In genomic region chr13:34336895-34337294, GRCm38 (mm10) we compare ENCODE assay signal across 23 mouse cellular contexts. TPM values are rescaled to one million over a fixed set of nuclear protein-coding genes. Genes with fewer than 3 reads are reported as not detected.
A peak's percentile ranks its signal among the peaks of the same experiment; 100 is the strongest.
DNase-seq lines count a peak whose midpoint lies in the region; ATAC-seq lines count a peak whose summit lies in the region.
"Had no signal": no experiment of that assay in that cellular context is flagged by ENCODE, and none has a peak within 500 bp of the region (broad histone marks: within the 10 kb centered on the region; RNA-seq: fewer than 3 reads in every experiment).

No protein-coding gene starts in this region.

- H3K4me3 ChIP-seq in liver, embryonic 12.5 days: no peak overlapping the region
- no peak overlapping the region for H3K4me3 ChIP-seq in liver, embryonic 11.5 days (ENCODE audit: low read depth, low read length)
- no peak overlapping the region for H3K4me3 ChIP-seq in liver, embryonic 15.5 days (replicated peaks)
- H3K4me3 ChIP-seq: embryonic facial prominence, embryonic 10.5 days; embryonic facial prominence, embryonic 15.5 days; forebrain, embryonic 15.5 days; heart, embryonic 15.5 days; midbrain, embryonic 13.5 days; stomach, embryonic 15.5 days had no signal

- H3K36me3 ChIP-seq in liver, embryonic 12.5 days: peaks cover 85% of the 10 kb centered on the region
- no peaks in the 10 kb centered on the region for H3K36me3 ChIP-seq in liver, embryonic 11.5 days (ENCODE audit: control insufficient read depth, insufficient read depth, low read length)
- peaks cover 72% of the 10 kb centered on the region for H3K36me3 ChIP-seq in liver, embryonic 15.5 days (replicated peaks)
- H3K36me3 ChIP-seq: embryonic facial prominence, embryonic 10.5 days; embryonic facial prominence, embryonic 15.5 days; forebrain, embryonic 15.5 days; heart, embryonic 15.5 days; stomach, embryonic 15.5 days had no signal

- H3K9ac ChIP-seq in liver, embryonic 12.5 days: 0 out of 2 replicates have a peak overlapping the region, but pooled peaks have one; percentile 3
- H3K9ac ChIP-seq in liver, embryonic 11.5 days (ENCODE audit: low read depth, low read length): no peak overlapping the region
- H3K9ac ChIP-seq in liver, embryonic 15.5 days: no peak overlapping the region
- H3K9ac ChIP-seq: embryonic facial prominence, embryonic 15.5 days; forebrain, embryonic 15.5 days; heart, embryonic 15.5 days; lung, embryonic 14.5 days; midbrain, embryonic 13.5 days; stomach, embryonic 15.5 days had no signal

- H3K4me2 ChIP-seq in liver, embryonic 12.5 days: peak overlapping the region; percentile 39
- no peak overlapping the region for H3K4me2 ChIP-seq in liver, embryonic 11.5 days
- H3K4me2 ChIP-seq in liver, embryonic 15.5 days: peak overlapping the region; percentile 72; the same call in 1 of the 2 replicates
- H3K4me2 ChIP-seq: embryonic facial prominence, embryonic 15.5 days; forebrain, embryonic 15.5 days; heart, embryonic 15.5 days; lung, embryonic 14.5 days; midbrain, embryonic 13.5 days; stomach, embryonic 15.5 days had no signal

- 88% methylated on average over 1 of the region's 1 CpGs for WGBS in liver, embryonic 12.5 days (ENCODE audit: insufficient replicate concordance)
- 95% methylated on average over 1 of the region's 1 CpGs for WGBS in liver, embryonic 11.5 days
- 87% methylated on average over 1 of the region's 1 CpGs for WGBS in liver, embryonic 15.5 days (ENCODE audit: insufficient replicate concordance)

- ATAC-seq in frontal cortex, adult (ENCODE audit: low TSS enrichment): peak; percentile 35
- no peak for ATAC-seq in liver, embryonic 12.5 days
- no peak for ATAC-seq in liver, embryonic 11.5 days (replicated peaks; ENCODE audit: low FRiP score)
- no peak for ATAC-seq in liver, embryonic 15.5 days (ENCODE audit: insufficient read depth)
- ATAC-seq: forebrain, embryonic 15.5 days; intestine, embryonic 16.5 days; midbrain, embryonic 13.5 days had no signal

- no peak for DNase-seq in frontal cortex, postnatal 36 days (ENCODE audit: low spot score in 2 of 2)
- DNase-seq in liver, embryonic 11.5 days (ENCODE audit: low spot score): no peak
- DNase-seq in adipocyte (ENCODE audit: low spot score): peak; percentile 42
- DNase-seq in retina, postnatal 1 day: no peak
- DNase-seq in lung, postnatal 10 days: no peak
- DNase-seq: adrenal gland, postnatal 25 days; cerebellum, adult 18-20 months; cerebellum, postnatal 10 days; kidney, adult 9 months; kidney, postnatal 10 days; lung, embryonic 14.5 days; right cerebral cortex, postnatal 14 days had no signal

- H3K4me1 ChIP-seq in liver, embryonic 12.5 days: peaks cover 96% of the 10 kb centered on the region
- H3K4me1 ChIP-seq in liver, embryonic 11.5 days (replicated peaks; ENCODE audit: control insufficient read depth, insufficient read depth, low read length): peaks cover 33% of the 10 kb centered on the region
- peaks cover 92% of the 10 kb centered on the region for H3K4me1 ChIP-seq in liver, embryonic 15.5 days (replicated peaks)
- H3K4me1 ChIP-seq: embryonic facial prominence, embryonic 15.5 days; stomach, embryonic 15.5 days had no signal

- no peaks in the 10 kb centered on the region for H3K9me3 ChIP-seq in liver, embryonic 12.5 days (replicated peaks)
- H3K9me3 ChIP-seq in liver, embryonic 11.5 days (ENCODE audit: control insufficient read depth, low read length): no peaks in the 10 kb centered on the region
- no peaks in the 10 kb centered on the region for H3K9me3 ChIP-seq in liver, embryonic 15.5 days (replicated peaks)
- H3K9me3 ChIP-seq: embryonic facial prominence, embryonic 10.5 days; embryonic facial prominence, embryonic 15.5 days; forebrain, embryonic 15.5 days; G1E; heart, embryonic 15.5 days; midbrain, embryonic 13.5 days; stomach, embryonic 15.5 days had no signal

- H3K27me3 ChIP-seq in liver, embryonic 12.5 days (replicated peaks): no peaks in the 10 kb centered on the region
- no peaks in the 10 kb centered on the region for H3K27me3 ChIP-seq in liver, embryonic 11.5 days (replicated peaks; ENCODE audit: control insufficient read depth, insufficient read depth, low read length)
- no peaks in the 10 kb centered on the region for H3K27me3 ChIP-seq in liver, embryonic 15.5 days
- H3K27me3 ChIP-seq: embryonic facial prominence, embryonic 15.5 days; forebrain, embryonic 15.5 days; heart, embryonic 15.5 days; midbrain, embryonic 13.5 days; stomach, embryonic 15.5 days had no signal

- peak overlapping the region; percentile 97; the same call in 1 of the 2 replicates for H3K27ac ChIP-seq in liver, embryonic 12.5 days
- no peak overlapping the region for H3K27ac ChIP-seq in liver, embryonic 11.5 days (ENCODE audit: low read depth, low read length)
- H3K27ac ChIP-seq in liver, embryonic 15.5 days (replicated peaks): peak overlapping the region; percentile 97
- H3K27ac ChIP-seq: embryonic facial prominence, embryonic 10.5 days; embryonic facial prominence, embryonic 15.5 days; forebrain, embryonic 15.5 days; heart, embryonic 15.5 days; midbrain, embryonic 13.5 days; stomach, embryonic 15.5 days had no signal

RNA-seq across cellular contexts. Expression of gene Slc22a23, which starts 8.1 kb away (rescaled TPM):
- polyA plus RNA-seq in liver, embryonic 12.5 days (2016; fragmentation: Nextera tagmentation; extraction: Ambion mirVana): 12.8 and 13.8 TPM in 2 replicates
- 11.0 and 11.6 TPM in 2 replicates for polyA plus RNA-seq in liver, embryonic 11.5 days (2014; fragmentation: Nextera tagmentation; extraction: Ambion mirVana)
- polyA plus RNA-seq in liver, embryonic 15.5 days (2015; fragmentation: Nextera tagmentation; extraction: Ambion mirVana): 7.4 and 9.1 TPM in 2 replicates
